Mouse (Mus musculus) cerebellum, adult 11-12 months (tissue): ENCODE measurements around the gene Csdc2.
A peak's percentile ranks its signal among the peaks of the same experiment; 100 is the strongest.
"Not testable (repeated sequence)": the region's sequence is repeated elsewhere in the genome, so short reads cannot be mapped to it uniquely, and the experiment has no call there.

Experiments used
- DNase-seq: peaks from one replicate; pipeline ENCODE4 v3.0.0; 2022

Gene Csdc2

DNA sequence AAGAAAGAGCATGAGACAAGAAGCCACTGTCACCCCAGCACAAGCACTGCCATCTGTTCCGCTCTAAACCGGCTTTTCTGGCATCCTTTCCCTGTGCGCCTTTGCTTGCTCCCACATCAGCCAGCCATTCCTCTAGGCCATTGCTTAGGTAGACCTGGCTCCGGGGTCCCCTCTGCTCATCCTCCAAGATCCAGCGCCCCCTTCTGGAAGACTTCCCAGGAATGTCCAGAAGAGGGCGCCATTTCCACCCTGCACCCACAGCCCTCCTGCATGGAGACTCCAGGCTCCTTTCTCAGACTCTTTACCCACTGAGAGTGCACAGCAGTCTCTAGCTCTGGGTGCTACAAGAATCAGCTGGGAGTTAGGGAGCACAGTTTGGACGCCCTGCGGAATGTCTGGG is 19.9 kb downstream of the Csdc2 start:
- DNase-seq = peak; percentile 58

- peak; percentile 17 for DNase-seq
These were observed 21.0 kb downstream of the Csdc2 start for GRCm38 (mm10) chr15:81957598-81957997.

DNA sequence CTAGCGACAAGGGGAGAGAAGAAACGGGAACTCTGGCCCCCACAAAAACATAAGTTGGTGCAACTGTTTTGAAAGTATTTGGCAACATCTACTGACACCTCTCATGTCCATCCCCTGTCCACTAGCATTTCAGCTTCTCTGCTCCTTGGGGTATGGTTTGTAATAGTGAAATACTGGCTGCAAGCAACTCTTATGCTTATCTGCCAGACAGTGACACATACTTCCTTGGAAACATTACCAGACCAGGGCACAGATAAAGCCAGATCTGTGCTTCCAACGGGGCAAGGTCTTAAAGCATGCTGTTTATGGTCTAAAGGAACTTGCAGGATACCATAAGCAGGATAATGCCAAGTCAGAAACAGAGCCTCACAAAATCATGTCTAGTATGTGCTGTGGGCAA is 22.3 kb downstream of the Csdc2 start:
- peak; percentile 9 for DNase-seq

GRCm38 (mm10) chr15:81960171-81961077 is 23.9 kb downstream of the Csdc2 start, which contains the start of gene Pmm1:
Pmm1 (minus strand) TSS chr15:81960930.
- DNase-seq = peak; percentile 99

GRCm38 (mm10) chr15:81961078-81961451 is 24.5 kb downstream of the Csdc2 start:
- no peak for DNase-seq

DNA sequence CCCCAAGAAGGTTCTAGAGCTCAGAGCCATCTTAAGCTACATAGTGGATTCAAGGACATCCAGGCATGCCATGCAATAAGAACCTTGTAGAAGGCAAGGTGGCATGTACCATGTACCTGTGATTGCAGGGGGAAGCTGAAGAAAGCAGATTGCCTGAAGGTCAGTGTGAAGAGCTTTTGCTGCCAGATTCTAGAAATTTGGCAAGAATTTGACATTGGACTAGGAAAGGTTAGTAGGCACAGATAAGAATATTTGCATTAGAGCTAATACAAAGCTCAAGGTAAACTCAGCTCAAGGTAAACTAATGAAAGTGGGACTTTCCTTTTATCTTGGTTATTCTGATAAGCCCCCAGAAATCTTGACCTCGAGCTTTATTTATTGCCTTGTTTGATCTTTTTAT is 27.7 kb downstream of the Csdc2 start:
- DNase-seq = no peak

DNA sequence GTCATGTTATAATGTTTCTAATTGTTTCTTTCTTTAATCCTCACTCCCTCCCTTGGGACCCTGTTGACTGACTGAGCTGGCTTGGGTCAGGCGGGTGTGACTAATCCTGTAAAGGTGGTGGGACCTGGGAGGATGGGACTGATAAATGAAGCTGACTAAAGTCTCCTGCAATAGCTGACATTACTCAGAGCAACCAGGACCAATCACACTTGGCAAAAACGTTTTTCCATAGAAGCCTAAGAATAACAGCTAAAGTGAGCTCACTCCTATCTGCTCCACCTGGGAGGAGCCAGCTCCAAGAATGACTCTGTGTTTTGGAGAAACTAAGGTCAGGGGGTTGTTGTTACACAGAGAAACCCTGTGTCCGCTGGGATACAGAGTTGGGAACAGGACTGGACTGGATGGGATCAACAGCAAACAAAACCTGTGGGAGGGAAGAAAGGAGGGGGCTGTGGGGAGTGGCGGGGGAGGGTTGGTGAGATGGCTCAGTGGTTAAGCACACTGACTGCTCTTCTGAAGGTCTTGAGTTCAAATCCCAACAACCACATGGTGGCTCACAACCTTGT is 28.5 kb downstream of the Csdc2 start:
- DNase-seq = no peak

GRCm38 (mm10) chr15:81966062-81966829 is 29.7 kb downstream of the Csdc2 start:
- no peak for DNase-seq

- DNase-seq = no peak
These were observed 31.3 kb downstream of the Csdc2 start for GRCm38 (mm10) chr15:81967821-81968220.

GRCm38 (mm10) chr15:81968447-81968846 is 31.9 kb downstream of the Csdc2 start:
- DNase-seq = no peak

- DNase-seq = no peak
These were observed 32.6 kb downstream of the Csdc2 start for GRCm38 (mm10) chr15:81969173-81969572.

- DNase-seq = not testable (repeated sequence)
These were observed 33.1 kb downstream of the Csdc2 start for GRCm38 (mm10) chr15:81969635-81970034.

DNA sequence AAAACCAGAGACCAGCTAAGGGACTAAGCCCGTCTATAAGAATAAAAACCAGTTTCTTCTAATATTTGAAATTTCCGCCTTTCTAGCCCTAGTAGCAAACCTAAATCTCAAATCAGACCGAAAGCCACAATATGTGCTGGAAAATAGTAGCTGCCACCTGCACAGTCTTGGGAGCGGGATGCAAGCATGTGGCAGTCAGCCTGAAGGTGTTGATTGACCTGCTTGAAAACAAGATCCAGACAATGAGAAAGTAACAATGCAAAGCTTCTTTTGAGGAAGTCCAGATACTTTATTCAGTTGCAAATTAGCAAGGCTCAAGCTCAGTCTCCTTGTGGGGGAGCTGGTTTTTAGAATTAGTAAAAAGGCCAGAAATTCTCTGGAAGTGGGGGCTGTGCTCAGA is 33.9 kb downstream of the Csdc2 start:
- not testable (repeated sequence) for DNase-seq

GRCm38 (mm10) chr15:81975156-81975555 is 38.6 kb downstream of the Csdc2 start:
- not testable (repeated sequence) for DNase-seq

DNA sequence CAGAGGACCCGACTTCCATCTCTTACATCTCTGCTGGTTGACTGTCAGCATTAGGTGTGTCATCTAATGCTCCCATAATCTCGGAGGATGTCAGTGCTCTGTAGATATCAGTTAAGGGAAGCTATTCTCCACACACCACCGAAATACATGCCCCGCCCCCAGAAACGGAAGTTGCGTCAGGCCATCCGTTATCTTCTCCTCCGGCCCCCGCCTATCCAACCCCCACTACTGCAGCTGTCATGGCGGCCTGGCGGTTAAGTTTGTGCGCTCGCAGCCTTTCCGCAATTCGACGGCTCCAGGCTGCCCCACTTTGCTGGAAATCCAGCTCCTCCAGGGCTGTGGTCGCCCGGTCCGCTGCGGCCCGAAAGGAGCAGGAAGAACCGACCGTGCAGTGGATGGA is 43.8 kb downstream of the Csdc2 start, which contains the start of gene 1700029P11Rik:
TSS of gene 1700029P11Rik (plus strand) at position 220 of the 400 bp plus-strand sequence.
- no peak for DNase-seq

GRCm38 (mm10) chr15:81982173-81982572 is 45.6 kb downstream of the Csdc2 start:
- DNase-seq = no peak

DNA sequence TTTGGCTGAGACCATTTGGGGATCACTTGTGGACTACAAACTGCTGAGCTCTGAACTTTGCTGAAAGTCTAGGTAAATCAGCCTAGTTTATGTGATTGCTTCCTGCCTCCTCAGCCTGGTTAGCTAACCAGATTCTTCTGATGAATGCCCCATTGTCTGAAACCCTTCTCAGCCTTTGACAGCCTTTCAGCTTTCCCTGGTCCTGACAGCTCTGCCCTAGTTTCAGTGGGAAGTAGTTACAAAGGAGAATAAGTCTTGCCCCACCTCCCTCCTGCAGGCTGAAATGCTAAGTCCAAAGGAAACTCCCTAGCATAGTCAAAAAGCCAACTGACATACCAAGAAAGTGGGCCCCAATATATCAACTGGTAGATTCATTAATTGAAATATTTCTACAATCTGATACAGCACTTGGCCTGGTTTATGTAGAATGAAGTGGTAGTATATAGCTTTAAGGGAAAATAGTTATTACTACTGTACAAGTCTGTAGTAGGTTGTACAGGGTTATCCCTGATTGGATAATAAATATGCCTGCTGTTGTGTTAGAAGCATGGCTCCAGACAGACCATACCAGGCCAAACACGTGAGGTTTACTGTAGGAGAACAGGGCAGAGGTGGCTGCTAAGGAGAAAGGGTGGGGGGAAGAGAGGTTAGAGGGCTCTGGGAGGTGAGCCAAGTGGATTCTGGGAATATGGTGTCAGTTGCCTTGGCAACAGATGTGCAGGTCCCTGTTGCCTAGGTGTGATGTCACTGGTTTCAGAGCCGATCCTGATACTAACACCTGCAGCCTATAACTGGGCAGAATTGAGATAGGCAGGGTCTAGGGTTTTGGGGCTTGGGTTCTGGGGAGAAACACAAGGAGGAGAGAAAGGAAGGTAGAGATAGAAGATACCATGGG is 49.0 kb downstream of the Csdc2 start:
- DNase-seq = no peak

- no peak for DNase-seq
These were observed 51.1 kb downstream of the Csdc2 start, which contains the start of gene Xrcc6 for GRCm38 (mm10) chr15:81987646-81988045. Xrcc6 (plus strand) TSS chr15:81987835.

- peak; percentile 86 for DNase-seq
These were observed 53.0 kb downstream of the Csdc2 start for GRCm38 (mm10) chr15:81989371-81990062.

GRCm38 (mm10) chr15:81990549-81990948 is 54.0 kb downstream of the Csdc2 start:
- no peak for DNase-seq

- DNase-seq = no peak
These were observed 57.4 kb downstream of the Csdc2 start for GRCm38 (mm10) chr15:81993992-81994391.
